Mouse (Mus musculus): ENCODE measurements around the gene Lrr1. TPM values are rescaled to one million over a fixed set of nuclear protein-coding genes. Genes with fewer than 3 reads are reported as not detected.

Gene Lrr1
- polyA plus RNA-seq, 1 experiment from 2014 or later, result 24.3 TPM

Small RNA genes within 50 kb of the gene (microRNA-seq; reads per million reads assigned to microRNA genes)
- not detected for gene Gm47287
- 1.8 reads per million for gene Gm47295

Other genes with a start within 250 kb of the Lrr1 start
- gene Rps29, start 9.6 kb upstream of the Lrr1 start, polyA plus RNA-seq (2016; fragmentation: Nextera tagmentation; extraction: Ambion mirVana), result 1,522 and 1,647 TPM in 2 replicates
- 797 and 813 TPM in 2 replicates for gene Rpl36al, start 15.3 kb downstream of the Lrr1 start, polyA plus RNA-seq (2016; fragmentation: Nextera tagmentation; extraction: Ambion mirVana)
- gene Mgat2, start 15.3 kb downstream of the Lrr1 start, polyA plus RNA-seq (2016; fragmentation: Nextera tagmentation; extraction: Ambion mirVana), result 48.4 and 51.0 TPM in 2 replicates
- gene Gm49383, start 28.3 kb downstream of the Lrr1 start, polyA plus RNA-seq (2016; fragmentation: Nextera tagmentation; extraction: Ambion mirVana), result 28.5 and 29.0 TPM in 2 replicates
- 8.9 and 9.2 TPM in 2 replicates for gene Dnaaf2, start 29.6 kb downstream of the Lrr1 start, polyA plus RNA-seq (2016; fragmentation: Nextera tagmentation; extraction: Ambion mirVana)
- gene Gm49384, start 35.5 kb downstream of the Lrr1 start, polyA plus RNA-seq (2016; fragmentation: Nextera tagmentation; extraction: Ambion mirVana), result 28.6 and 29.3 TPM in 2 replicates
- gene Pole2, start 59.4 kb downstream of the Lrr1 start, polyA plus RNA-seq (2016; fragmentation: Nextera tagmentation; extraction: Ambion mirVana), result 31.1 and 31.5 TPM in 2 replicates
- 5.0 and 5.4 TPM in 2 replicates for gene Klhdc1, start 72.4 kb downstream of the Lrr1 start, polyA plus RNA-seq (2016; fragmentation: Nextera tagmentation; extraction: Ambion mirVana)
- 122 and 123 TPM in 2 replicates for gene Klhdc2, start 127.9 kb downstream of the Lrr1 start, polyA plus RNA-seq (2016; fragmentation: Nextera tagmentation; extraction: Ambion mirVana)
- gene Nemf, start 188.4 kb downstream of the Lrr1 start, polyA plus RNA-seq (2016; fragmentation: Nextera tagmentation; extraction: Ambion mirVana), result 56.5 and 57.3 TPM in 2 replicates
- 81.1 and 83.3 TPM in 2 replicates for gene Arf6, start 203.3 kb downstream of the Lrr1 start, polyA plus RNA-seq (2016; fragmentation: Nextera tagmentation; extraction: Ambion mirVana)
- 2.1 and 2.3 TPM in 2 replicates for gene Gm9887, start 203.6 kb downstream of the Lrr1 start, polyA plus RNA-seq (2016; fragmentation: Nextera tagmentation; extraction: Ambion mirVana)

Measured in liver, embryonic 12.5 days (tissue).